Mouse (Mus musculus) cortical plate, adult 2 months (tissue): ENCODE data around the gene Plekha4.

ENCODE experiments used
- CTCF ChIP-seq: fragments of 200-500 bp; IDR thresholded peaks from 2 replicates; pipeline ENCODE4 v1.5.1; 2011; ENCODE audit warnings: mild to moderate bottlenecking, control low read depth, low read length; ENCODE audit not compliant: insufficient read depth; ENCODE audit errors: extremely low read depth
- POLR2A ChIP-seq: fragments of 200-500 bp; IDR thresholded peaks from 2 replicates; pipeline ENCODE4 v1.6.1; 2011; ENCODE audit warnings: mild to moderate bottlenecking, low read length, control low read depth; ENCODE audit not compliant: insufficient read depth; ENCODE audit errors: extremely low read depth

DNA sequence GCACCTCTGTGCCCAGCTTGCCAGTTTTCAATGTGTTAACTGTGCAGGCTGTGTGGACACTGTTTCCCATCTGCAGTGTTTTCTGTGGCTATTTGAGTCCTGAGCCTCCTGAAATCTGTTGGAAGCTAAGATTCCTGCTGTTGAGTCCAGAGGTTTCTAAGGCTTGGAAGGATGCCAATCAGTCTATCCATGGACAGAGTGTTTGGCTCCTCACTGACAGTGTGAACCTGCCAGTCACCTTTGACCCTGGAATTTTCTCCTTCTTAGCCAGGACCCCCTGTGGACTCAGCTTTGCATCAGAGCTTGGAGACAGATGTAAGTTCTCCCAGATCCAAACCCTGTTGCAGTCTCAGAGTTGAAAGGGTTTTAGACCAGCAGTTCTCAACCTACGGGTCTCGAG lies 14.1 kb downstream of the Plekha4 start:
- TF ChIP-seq POLR2A (no peak), CTCF (no peak)
